Mouse (Mus musculus) heart, postnatal 36 days (tissue): Measurements from ENCODE around the gene Gdf11. TPM values are rescaled to one million over a fixed set of nuclear protein-coding genes. Genes with fewer than 3 reads are reported as not detected.
A peak's percentile ranks its signal among the peaks of the same experiment; 100 is the strongest.

Experiments used
- DNase-seq, 2 experiments: peaks; one replicate each; pipeline ENCODE4 v3.0.0; 2021 to 2022
- intact Hi-C: fragments of 180-260 bp; cut with DNase I; formaldehyde crosslinking; loops from one replicate; pipeline ENCODE4 v1.15.1; 2025
- total RNA-seq, 2 experiments: library from RNA; stranded (reverse); gene quantifications; 2 replicates each; pipeline ENCODE4 v1.2.3; 2021

The Gdf11 gene
- 1 to 10 TPM; 1.9 to 2.8 TPM for total RNA-seq

DNA sequence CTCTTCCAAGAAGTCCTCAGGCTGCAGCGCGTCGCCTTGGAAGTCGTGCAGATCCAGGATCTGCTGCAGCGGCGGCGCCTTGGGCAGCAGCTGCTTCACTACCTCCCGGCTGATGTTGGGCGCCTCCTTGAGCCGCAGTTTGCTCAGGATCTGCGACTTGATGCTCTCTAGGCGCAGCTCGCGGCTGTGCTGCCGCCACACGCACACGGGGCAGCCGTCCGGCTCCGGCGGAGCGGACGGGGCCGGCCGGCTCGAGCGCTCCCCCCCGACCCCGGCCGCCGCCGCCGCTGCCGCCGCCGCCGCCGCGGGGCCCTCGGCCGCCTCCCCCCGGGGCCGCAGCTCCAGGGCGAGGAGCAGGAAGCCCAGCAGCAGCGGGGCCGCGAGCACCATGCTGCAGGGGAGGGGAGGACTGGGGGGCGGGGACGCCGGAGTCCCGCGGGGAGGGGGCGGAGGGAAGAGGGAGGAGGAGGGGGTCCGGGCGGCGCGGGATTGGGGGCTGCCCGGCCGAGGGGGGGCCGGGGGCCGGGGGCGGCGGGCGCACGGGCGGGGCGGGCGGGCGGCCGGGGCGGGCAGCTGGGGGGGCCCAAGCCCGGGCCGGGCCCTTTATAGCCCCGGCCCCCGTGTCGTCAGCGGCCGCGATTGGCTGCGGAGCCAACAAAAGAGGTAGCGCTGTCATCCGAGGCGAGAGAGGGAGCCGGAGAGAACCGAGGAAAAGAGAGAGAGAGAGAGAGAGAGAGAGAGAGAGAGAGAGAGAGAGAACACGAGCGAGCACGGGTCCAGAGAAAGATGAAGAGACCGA is at the start of gene Gdf11:
Gene Gdf11, minus strand, starts transcription at position 423 of the 799 bp plus-strand sequence.
- intact Hi-C loops, result loop anchor here (2.0 to 10.0 kb wide), 2 partner anchors 119 to 267 kb away; partner anchors contain the start of gene Rps26
- peak in 1 of 2 experiments; percentile 64 for DNase-seq

DNA sequence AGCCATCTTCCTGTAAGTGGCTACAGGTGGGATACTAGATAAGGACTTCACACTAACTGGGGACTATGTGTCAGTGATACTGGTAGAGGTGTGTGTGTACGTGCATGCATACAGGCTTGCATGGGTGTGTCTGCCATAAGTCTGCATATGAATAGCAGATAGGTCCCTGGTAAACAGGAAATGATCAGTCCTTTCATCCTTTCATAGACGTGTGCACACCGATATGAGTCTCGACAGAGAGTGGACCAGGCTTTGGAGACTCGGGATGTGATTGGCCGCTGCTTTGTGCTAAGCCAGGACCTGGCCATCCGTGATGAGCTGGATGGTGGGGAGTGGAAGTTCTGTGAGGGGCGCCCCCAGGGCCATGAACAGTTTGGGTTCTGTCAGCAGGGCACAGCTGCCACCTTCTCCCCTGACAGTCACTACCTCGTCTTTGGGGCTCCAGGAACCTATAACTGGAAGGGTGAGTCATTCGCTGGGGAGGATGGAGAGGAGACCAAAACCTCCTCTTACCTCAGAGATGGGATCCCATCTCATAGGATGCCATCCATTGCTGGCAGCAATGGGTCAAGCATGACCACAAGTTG is 49.0 kb upstream of the Gdf11 start:
- intact Hi-C loops, result no loop called here
- no peak for DNase-seq

DNA sequence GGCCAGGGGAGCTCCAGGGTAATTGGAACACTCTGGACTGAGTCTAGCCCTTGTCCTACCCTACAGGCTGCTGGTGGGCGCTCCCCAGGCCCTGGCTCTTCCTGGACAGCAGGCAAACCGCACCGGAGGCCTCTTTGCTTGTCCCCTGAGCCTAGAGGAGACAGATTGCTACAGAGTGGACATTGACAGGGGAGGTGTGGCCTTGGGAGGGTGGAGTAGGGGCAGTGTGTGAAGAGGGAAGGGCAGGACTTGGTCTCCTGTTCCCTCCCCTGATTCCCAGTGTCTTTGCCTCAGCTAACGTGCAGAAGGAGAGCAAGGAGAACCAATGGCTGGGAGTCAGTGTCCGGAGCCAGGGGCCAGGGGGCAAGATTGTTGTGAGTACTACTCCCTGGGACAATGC is 47.5 kb upstream of the Gdf11 start:
- DNase-seq, result no peak
- intact Hi-C loops, result no loop called here

DNA sequence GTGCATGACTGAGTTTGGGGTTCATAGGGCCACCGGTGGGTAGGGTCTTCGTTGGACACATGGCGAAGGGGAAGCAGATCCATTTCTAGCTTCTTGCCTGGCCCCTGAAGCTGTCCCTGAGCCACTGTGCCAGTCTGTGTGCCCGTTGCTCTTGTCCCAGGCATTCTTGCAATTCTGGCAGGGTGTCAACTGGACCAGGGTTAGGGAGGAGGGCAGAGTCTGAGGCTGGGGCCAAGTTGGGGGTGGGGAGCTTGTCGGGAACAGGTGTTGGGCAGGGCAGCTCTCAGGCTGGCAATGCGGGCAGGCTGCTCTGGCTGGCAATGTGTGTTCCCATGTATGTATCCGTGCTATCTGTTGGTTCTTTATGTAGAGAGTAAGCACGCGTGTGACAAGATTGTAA is 46.9 kb upstream of the Gdf11 start:
- intact Hi-C loops, result no loop called here
- DNase-seq, result peak; percentile 70 to 73

DNA sequence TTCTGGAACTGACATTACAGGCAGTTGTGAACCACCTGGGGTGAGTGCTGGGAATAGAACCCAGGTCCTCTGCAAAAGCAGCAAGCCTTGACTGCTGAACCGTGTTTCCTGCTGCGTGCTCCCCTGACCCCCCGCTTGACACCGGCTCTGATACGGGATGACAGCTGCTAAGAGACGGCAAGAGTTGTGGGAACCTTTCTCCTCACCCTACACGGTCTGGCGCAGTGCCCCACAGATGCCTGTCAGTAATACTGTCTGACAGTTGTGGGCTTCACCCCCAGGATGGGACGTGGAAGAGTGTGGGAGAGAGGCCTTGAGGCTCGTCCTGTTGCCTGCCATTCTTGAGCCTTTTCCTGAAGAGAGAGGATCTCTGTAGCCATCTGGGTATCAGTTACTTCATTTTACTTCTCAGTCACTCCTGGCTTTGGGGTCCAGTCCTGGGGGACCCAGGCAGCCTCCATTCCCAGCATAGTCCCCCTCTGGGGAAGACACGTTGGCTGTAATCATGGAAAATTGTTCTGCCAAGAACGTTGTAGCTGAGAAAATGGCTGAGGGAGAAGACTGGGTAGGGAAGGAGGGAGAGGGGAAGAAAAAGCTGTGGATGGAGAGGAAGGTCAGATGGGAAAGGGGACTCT is 46.4 kb upstream of the Gdf11 start:
- intact Hi-C loops, result no loop called here
- DNase-seq, result peak in 1 of 2 experiments; percentile 37

DNA sequence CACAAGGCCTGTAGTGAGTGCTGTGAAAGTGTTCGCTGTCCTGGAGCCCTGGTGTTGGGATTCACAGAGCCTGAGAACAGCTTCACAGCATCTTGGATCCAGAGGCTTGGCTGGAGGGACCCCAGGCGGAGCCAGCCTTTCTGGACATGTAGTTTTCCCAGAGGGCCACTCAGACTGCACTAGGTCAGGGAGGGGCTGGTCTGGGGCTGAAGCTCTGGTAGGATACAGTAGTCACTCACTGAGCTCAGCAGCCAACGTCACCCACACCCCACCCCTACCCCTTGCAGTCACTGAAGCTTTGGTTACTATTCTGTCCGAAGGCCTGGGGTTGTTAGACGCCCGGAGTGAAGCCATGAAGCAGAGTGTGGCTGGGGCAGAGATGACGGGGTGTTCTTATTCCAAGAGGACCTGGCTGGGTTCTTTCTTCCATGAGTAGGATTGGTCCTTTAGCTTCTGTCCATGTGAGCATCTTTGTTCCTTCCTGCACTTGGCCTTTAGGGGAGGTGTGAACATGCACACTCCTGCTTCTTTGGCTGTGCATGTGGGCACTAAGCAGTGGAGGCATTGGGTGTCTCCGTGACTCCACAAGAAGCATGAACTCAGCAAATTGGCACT is 44.4 kb upstream of the Gdf11 start:
- intact Hi-C loops, result no loop called here
- peak; percentile 31 to 38 for DNase-seq

DNA sequence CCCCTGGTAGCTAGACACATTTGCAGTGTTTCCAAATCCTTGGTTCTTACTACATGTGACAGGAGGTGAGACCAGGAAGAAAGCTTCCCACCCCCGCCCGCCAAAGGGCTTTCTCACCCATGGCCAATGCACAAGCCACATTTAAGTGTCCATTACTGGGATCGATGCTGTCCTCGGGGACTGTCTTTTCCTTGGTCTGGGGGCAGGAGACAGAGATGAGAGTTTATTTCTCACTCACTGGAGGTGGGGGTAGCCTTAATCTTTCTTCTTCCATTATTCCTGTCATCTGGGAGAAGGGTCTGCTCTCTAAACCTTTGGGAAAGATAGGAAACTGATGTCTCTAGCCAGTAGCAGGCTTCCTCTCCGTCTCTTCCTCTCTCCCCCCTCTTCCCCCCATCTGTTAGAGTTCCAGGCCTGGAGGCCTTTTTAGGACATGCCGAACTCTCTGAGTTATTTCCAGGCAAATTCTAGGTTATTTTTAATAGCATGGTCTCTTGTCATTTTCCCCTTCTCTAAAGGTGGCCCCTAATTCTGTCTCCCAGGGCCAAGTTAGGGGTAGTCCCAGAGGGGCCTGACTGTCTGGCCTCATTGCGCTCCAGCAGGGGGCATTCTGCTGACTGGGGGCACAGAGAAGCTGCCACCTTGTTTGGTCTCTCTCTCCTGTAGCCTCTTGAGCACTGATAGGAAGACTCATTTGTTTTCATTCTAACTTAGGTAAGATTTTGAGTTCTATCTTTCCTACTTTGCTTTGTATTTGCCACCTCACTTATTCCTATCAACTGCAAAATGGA is 43.7 kb upstream of the Gdf11 start:
- DNase-seq, result peak in 1 of 2 experiments; percentile 40
- intact Hi-C loops, result no loop called here

DNA sequence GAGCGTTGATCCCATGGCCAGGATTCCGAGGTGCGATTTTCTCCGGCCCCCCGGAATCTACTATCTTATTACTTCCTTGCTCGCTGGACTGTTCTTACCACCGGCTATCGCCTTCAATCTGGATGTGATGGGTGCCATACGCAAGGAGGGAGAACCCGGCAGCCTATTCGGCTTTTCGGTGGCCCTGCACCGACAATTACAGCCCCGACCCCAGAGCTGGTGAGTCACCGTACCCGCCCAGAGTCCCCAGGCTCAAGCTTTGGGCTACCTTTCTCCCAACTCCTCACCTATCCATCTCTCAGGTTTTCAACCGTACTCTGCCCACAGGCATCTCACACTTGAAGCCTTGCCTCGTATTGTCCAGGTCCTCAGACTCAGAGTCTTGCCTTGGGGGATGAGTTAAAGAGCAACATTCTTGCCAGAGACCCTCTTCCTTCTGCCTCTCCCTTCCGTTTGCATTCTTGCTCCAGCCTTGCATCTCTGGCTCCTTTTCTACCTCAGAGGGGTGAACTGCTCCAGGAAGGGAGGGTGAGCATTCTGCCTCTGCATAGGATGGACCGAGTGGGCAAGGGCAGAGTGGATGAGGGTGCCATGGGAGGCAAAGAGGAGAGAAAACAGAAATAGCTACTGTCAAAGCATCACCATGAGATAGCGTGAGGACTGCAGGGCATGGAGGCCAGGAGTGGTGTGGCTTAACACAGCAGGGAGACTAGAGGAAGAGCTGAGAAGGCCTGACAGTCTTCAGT is 42.6 kb upstream of the Gdf11 start:
- intact Hi-C loops, result no loop called here
- DNase-seq, result peak in 1 of 2 experiments; percentile 23

DNA sequence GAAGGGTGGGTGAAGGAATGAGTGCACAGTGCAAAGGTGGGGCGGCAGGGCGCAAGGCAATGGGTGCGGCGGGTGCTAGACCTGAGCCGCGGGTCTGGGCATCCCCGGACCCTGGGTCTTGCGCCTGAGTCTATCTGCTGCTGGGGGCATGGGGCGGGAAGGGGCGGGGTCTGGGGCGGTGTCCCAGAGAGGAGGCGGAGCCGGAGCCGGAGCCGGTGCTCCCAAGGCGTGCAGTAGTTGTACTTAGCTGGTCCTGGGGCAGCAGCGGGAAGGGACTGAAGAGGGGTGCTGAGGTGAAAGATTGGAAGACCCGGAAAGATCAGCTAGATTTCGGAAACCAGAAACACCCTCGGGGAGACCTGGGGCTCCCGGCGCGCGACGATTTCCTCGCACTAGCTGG is 42.1 kb upstream of the Gdf11 start, which contains the start of gene Itga7:
Gene Itga7, plus strand, starts transcription at position 245 of the 400 bp plus-strand sequence.
- DNase-seq, result peak; percentile 42 to 61
- intact Hi-C loops, result no loop called here

DNA sequence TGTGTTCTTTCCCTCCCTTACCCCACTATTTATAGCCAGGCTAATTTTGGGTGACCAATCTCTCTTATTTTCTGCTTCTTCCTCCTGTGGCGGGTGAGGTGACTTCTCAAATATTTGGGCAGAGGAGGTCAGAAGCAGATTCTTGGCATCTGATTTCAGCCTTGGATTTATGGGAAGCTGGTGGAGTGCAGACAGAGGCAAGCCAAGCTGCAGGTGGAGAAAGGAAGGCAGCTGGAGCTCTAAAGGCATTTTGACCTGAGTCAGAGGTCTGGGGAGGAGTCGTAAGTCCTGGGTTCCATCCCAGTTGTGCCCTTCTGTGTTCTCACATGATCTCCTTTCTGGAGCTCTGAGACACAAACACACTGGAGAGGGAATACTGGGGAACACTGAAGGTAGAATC is 39.9 kb upstream of the Gdf11 start:
- intact Hi-C loops, result no loop called here

DNA sequence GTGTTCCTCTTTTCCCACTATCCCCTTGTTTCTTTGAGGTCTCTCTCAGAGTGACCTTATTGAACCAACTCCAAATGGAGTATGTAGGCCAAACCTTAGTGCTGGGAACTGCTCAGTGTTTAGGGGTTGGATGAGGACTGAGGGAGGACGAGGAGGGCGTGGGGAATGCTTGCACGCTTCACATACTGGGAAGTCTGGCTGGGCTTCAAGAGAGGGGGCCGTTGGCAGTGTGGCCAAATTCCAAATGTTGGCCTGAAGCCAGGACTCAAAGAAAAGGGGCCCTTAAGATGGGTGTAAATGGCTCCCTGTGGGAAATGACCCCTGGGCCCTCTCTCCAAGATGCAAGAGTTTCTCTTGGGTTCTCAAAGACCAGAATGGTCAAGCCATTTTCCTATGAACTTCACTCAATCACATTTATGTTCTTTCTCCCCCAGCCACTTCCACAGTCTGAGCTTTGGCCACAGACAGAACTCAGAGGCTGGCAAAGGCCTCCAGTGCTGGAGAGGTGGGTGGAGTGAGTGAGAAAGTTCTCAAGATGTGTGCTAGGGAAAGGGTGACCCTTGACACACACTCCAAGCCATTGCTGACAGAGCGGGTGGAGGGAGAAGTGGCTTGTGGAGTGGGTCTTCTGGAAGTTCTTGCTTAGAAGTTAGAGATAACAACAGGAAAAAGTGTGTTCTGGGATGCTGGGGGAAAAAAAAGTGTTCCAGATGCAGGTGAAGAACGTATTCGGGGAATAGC is 38.3 kb upstream of the Gdf11 start:
- DNase-seq, result no peak
- intact Hi-C loops, result no loop called here

More for the DNA sequence above, 39.9 kb upstream of the Gdf11 start:
- DNase-seq, result peak in 1 of 2 experiments; percentile 37

DNA sequence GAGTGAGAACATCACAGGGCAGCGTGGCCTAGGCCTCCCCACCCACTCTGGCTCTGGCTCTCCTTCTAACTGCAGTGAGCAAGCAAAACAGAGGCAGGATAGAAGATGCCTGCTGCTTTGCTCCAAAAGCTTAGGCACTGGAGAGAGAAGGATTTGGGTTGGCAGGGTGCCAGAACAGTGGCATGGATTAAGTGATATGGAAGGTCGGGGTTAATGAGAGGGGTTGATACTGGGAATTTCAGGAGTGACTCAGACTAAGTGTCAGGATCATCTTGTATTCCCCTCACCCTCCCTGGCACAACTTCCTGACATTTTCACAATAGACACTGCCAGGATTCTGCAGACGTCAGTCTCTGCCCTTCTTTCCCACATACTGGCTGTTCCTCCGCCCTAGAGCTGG is 36.8 kb upstream of the Gdf11 start:
- no peak for DNase-seq
- intact Hi-C loops, result no loop called here

DNA sequence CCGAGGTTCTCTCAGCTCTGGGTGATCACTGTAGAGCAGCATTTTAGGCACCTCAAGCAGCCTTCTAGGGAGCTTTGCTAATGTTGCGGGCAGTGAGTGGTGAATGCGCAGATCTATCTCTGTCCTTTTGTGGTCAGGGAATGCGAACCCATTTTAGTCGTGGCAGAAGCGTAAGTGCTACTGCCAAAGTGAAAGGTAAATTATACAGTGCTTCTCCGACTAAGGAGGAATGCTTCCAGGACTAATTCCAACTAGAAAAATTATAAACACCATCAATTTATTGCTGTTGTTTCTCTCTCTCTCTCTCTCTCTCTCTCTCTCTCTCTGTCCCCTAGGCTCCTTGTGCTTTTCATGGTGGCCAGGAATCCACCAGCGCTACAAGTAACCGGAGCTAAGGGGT is 32.4 kb upstream of the Gdf11 start, which contains the start of gene Bloc1s1:
Gene Bloc1s1, minus strand, starts transcription at position 101 of the 400 bp plus-strand sequence.
- intact Hi-C loops, result no loop called here
- no peak for DNase-seq

DNA sequence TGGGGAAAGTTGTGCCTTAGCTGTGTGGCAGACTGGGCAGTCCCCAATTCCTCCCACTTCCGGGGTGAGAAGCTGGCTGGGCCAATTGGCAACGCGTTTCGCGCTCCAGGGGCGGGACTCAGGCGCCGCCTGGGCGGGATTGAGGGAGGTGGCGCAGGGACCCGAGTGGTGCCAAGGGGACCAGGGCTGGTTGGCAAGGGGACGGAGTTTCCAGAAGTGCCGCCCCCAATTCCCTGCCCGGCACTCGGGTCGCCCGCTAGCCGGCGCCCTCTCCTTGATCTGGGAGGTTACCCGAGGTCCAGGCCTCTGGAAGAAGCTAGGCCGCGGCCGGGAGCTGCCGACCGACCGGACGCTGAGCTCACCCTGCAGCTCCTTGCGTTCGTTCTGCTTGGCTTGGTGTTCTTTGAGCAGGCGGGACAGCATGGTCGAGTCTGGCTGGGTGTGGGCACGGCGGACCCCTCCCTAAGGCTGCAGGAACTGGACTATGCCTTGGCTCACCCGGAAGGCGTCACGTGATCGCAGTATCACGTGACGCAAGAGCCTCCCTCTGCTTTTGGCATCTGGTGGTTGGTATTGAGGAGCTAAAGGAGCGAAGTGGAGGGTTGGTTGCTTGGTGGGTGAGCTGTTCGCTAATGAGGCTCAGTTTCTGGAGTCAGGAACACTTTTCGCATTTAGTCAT is 31.6 kb upstream of the Gdf11 start:
- DNase-seq, result peak; percentile 95 to 96
- intact Hi-C loops, result no loop called here

DNA sequence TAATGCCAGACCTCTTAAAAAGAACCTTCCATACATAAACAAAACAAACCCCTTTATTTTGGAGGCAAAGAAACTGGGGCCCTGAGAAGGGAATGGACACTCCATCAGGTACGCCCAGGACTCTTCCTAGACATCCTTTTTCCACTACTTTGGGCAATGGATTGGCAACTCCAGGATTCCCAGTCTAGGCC is 31.2 kb upstream of the Gdf11 start, which contains the start of gene Rdh5:
Gene Rdh5, minus strand, starts transcription at position 67 of the 191 bp plus-strand sequence.
- no peak for DNase-seq
- intact Hi-C loops, result no loop called here

DNA sequence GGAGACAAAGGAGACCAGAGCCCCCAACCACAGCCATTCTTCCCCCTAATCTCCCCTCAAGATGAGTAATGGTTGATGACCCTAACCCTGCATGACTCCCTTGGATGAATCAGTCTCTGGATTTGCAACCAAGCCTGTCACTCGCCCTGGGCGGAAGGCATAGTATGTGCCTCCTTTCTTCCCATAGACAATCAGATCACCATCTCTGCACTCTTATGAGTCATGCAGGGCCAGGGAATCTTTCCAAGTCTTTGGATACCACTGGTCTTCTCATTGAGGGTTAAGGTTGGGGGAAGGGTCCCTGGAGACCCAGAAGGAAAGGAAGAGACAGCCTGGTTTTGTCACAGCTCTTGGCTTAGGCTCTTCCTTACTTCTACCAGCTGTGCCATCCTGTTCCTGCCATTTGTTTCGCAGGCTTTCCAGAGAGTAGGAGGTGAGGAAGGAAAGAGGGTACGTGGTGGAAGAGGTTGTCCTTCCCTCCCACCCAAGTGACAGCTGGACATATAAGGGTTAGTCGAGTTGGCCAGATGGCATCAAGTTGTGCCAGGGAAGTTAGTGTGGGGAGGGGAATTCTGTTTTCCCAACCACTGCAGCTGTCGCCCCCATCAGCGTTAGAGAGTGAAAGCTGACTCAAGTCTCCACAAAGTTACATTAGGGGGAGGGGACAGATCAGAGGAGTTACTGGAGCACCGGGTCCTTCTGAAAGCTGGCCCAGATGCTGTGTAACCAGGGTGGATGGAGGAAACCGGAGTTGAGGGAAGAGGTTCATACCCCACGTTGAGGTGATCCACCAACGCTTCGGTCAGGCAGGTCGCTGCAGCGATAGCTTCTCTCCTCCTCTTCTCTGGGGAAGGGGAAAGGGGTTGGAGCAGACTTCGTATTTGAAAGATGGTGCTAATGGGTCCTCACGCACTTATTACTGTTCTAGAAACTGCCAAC is 30.6 kb upstream of the Gdf11 start:
- DNase-seq, result no peak
- intact Hi-C loops, result no loop called here

DNA sequence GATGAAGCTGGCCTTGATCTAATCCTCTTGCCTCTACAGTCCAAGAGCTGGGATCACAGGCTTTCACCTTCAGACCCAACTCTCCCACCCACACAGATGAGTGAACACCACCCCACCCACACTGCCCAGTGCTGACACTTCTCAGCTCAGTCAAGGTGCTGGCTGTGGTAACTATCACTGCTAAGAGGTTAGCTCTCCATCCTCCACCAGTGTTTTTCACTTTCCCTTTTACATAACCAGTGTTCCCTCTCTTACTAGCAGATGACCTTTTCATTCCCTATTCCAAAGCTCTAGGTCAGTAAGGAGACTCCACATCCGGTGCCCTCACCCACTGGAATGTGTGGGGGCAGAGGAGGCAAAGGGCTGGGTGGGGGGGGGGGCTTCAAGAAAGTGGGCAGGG is 29.7 kb upstream of the Gdf11 start:
- no peak for DNase-seq
- intact Hi-C loops, result no loop called here
